Mouse (Mus musculus) adrenal gland, adult 2 months (tissue): ENCODE results near the gene Cobll1. TPM values are rescaled to one million over a fixed set of nuclear protein-coding genes. Genes with fewer than 3 reads are reported as not detected.

Source experiments
- DNase-seq: peaks from one replicate; pipeline ENCODE4 v3.0.0; 2021
- polyA plus RNA-seq: library from polyadenylated mRNA; depleted of rRNA; stranded (reverse); fragments of >200 nt; gene quantifications from 2 replicates; pipeline ENCODE4 v1.2.3, GENCODE M21; 2012
- total RNA-seq, 2 experiments: library from RNA; stranded (reverse); gene quantifications; 2 replicates each; pipeline ENCODE4 v1.2.3; 2021

The Cobll1 gene
- total and polyA plus RNA-seq, 3 experiments, result 58.3 to 301 (median 295) TPM

- DNase-seq, result no peak
Observed at GRCm38 (mm10) chr2:65196994-65197393, 42.2 kb downstream of the Cobll1 start.

GRCm38 (mm10) chr2:65195233-65196010 is 43.8 kb downstream of the Cobll1 start:
- DNase-seq, result peak; percentile 72

- DNase-seq, result no peak
Observed at GRCm38 (mm10) chr2:65193091-65193795, 46.0 kb downstream of the Cobll1 start.

- peak; percentile 38 for DNase-seq
Observed at GRCm38 (mm10) chr2:65191398-65191797, 47.8 kb downstream of the Cobll1 start.

GRCm38 (mm10) chr2:65189346-65189745 is 49.9 kb downstream of the Cobll1 start:
- DNase-seq, result peak; percentile 66

GRCm38 (mm10) chr2:65188585-65188984 is 50.6 kb downstream of the Cobll1 start:
- no peak for DNase-seq

GRCm38 (mm10) chr2:65187652-65188051 is 51.6 kb downstream of the Cobll1 start:
- DNase-seq, result no peak

- no peak for DNase-seq
Observed at GRCm38 (mm10) chr2:65187164-65187563, 52.0 kb downstream of the Cobll1 start.

- DNase-seq, result no peak
Observed at GRCm38 (mm10) chr2:65182747-65183146, 56.5 kb downstream of the Cobll1 start.

GRCm38 (mm10) chr2:65181736-65182135 is 57.5 kb downstream of the Cobll1 start:
- no peak for DNase-seq

- no peak for DNase-seq
Observed at GRCm38 (mm10) chr2:65181066-65181716, 58.0 kb downstream of the Cobll1 start.

GRCm38 (mm10) chr2:65175645-65176044 is 63.6 kb downstream of the Cobll1 start:
- no peak for DNase-seq

- DNase-seq, result no peak
Observed at GRCm38 (mm10) chr2:65172071-65172470, 67.1 kb downstream of the Cobll1 start.

GRCm38 (mm10) chr2:65171516-65171915 is 67.7 kb downstream of the Cobll1 start:
- no peak for DNase-seq

GRCm38 (mm10) chr2:65170693-65171456 is 68.3 kb downstream of the Cobll1 start:
- DNase-seq, result peak; percentile 49

- DNase-seq, result no peak
Observed at GRCm38 (mm10) chr2:65170256-65170655, 68.9 kb downstream of the Cobll1 start.

- no peak for DNase-seq
Observed at GRCm38 (mm10) chr2:65163990-65164389, 75.2 kb downstream of the Cobll1 start.

- DNase-seq, result no peak
Observed at GRCm38 (mm10) chr2:65162625-65163024, 76.6 kb downstream of the Cobll1 start.

- no peak for DNase-seq
Observed at GRCm38 (mm10) chr2:65161715-65162114, 77.5 kb downstream of the Cobll1 start.

GRCm38 (mm10) chr2:65157981-65158651 is 81.1 kb downstream of the Cobll1 start:
- DNase-seq, result no peak

- DNase-seq, result no peak
Observed at GRCm38 (mm10) chr2:65157325-65157724, 81.9 kb downstream of the Cobll1 start.

- DNase-seq, result peak; percentile 47
Observed at GRCm38 (mm10) chr2:65148928-65149327, 90.3 kb downstream of the Cobll1 start.
